Mouse (Mus musculus) liver, embryonic 14.5 days (tissue): ENCODE data around the gene Hpcal1.

Experiments
- CTCF ChIP-seq: IDR thresholded peaks from 2 replicates; pipeline ENCODE4 v1.5.1; 2016; ENCODE audit warnings: antibody characterized with exemption, low read depth, control low read depth
- EP300 ChIP-seq: IDR thresholded peaks from 2 replicates; pipeline ENCODE4 v1.6.1; 2016; ENCODE audit warnings: antibody characterized with exemption, low read depth

DNA sequence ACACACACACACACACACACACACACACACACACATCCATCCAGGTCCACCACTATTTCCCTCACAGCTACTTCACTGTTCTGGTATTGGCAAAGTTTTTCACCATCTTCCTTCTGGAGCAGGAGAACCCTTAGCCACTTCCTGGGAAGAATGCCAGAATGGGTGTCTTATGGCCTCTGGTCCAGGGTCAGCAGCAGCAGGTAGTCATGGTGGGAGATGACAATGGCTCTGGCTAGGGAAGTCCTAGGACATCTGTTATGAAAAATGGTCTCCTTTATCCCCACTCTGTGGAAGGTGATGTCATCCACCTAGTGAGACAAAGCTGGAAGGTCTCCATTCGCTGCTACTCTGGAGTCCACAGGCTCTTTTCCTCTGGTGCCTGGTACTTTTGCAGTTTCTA is 64.1 kb downstream of the Hpcal1 start:
- no peak for TF ChIP-seq CTCF
- no peak for TF ChIP-seq EP300
